Mouse (Mus musculus) limb, embryonic 11.5 days (tissue): ENCODE data around the gene Adamts20. TPM values are rescaled to one million over a fixed set of nuclear protein-coding genes. Genes with fewer than 3 reads are reported as not detected.

Source experiments
- ATAC-seq: fragments of 200-750 bp; cut with Nextera tagmentation; 2 replicates; pipeline ENCODE4 v1.8.0; 2017; ENCODE audit warnings: low read depth; ENCODE audit not compliant: insufficient number of reproducible peaks, low FRiP score, low TSS enrichment
- DNase-seq: peaks from one replicate; pipeline ENCODE4 v3.0.0-alpha.2; 2015; ENCODE audit warnings: low spot score
- H3K27ac ChIP-seq: fragments of 300-500 bp; sonication (generic); replicated peaks from 2 replicates; pipeline ENCODE4 v1.5.1; 2014; ENCODE audit warnings: low read depth, mild to moderate bottlenecking, low read length
- H3K27me3 ChIP-seq: fragments of 300-500 bp; sonication (generic); 2 replicates; pipeline ENCODE4 v1.6.1; 2014; ENCODE audit warnings: mild to moderate bottlenecking, low read length, mixed read lengths; ENCODE audit not compliant: control insufficient read depth, insufficient read depth
- H3K36me3 ChIP-seq: fragments of 300-500 bp; sonication (generic); 2 replicates; pipeline ENCODE4 v1.6.1; 2014; ENCODE audit warnings: mild to moderate bottlenecking, low read length, moderate library complexity, mixed read lengths; ENCODE audit not compliant: control insufficient read depth, insufficient read depth
- H3K4me1 ChIP-seq: fragments of 300-500 bp; sonication (generic); 2 replicates; pipeline ENCODE4 v1.6.1; 2014; ENCODE audit warnings: low read length, mixed read lengths; ENCODE audit not compliant: control insufficient read depth, insufficient read depth
- H3K4me2 ChIP-seq: fragments of 300-500 bp; sonication (generic); 2 replicates; pipeline ENCODE4 v1.6.1; 2014; ENCODE audit warnings: low read depth, mild to moderate bottlenecking, moderate library complexity; ENCODE audit not compliant: severe bottlenecking
- H3K4me3 ChIP-seq: fragments of 300-500 bp; sonication (generic); 2 replicates; pipeline ENCODE4 v1.5.1; 2014; ENCODE audit warnings: low read depth, low read length
- H3K9ac ChIP-seq: fragments of 300-500 bp; sonication (generic); 2 replicates; pipeline ENCODE4 v1.6.1; 2014; ENCODE audit warnings: mild to moderate bottlenecking, low read length
- H3K9me3 ChIP-seq: fragments of 300-500 bp; sonication (generic); 2 replicates; pipeline ENCODE4 v1.6.1; 2016; ENCODE audit warnings: low read length; ENCODE audit not compliant: control insufficient read depth
- WGBS: fragments of 180-500 bp; shearing (Covaris S2); extraction: QIAGEN DNeasy Blood & Tissue Kit; methylation state at CpG from one replicate; pipeline ENCODE4 v1.1.7; 2014; 5-methylcytosine and 5-hydroxymethylcytosine counted together
- polyA plus RNA-seq: library from polyadenylated mRNA; unstranded; fragments of >200 nt; fragmentation: Nextera tagmentation; extraction: Ambion mirVana; gene quantifications from 2 replicates; pipeline ENCODE4 v1.2.1, GENCODE M21; 2014

Adamts20 gene
- polyA plus RNA-seq, 1 experiment from 2014 or later = 4.9 TPM

DNA sequence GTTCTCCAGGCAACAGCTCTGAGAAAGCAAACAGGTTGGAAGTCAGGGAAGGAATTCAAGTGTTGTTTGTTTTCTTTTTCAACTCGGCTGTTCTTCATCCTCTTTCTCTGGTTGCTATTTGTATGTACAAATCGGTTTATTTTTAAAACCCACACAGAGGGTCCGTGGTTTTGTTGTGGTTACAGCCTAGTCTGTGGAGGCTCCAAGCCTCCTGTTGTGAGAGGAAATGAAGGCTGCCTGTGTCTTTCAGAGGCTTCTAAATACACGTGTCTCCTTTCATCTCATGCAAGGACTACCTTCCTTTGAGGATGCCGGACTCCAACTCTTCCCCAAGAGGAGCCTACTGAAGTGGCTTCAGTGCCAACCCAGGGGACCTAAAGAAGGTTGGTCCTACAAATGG lies 234.0 kb downstream of the Adamts20 start:
- H3K27me3 ChIP-seq = no peaks in the 10 kb centered on the region
- 55% methylated on average over 5 of the region's 5 CpGs for WGBS
- no peak overlapping the region for H3K4me2 ChIP-seq
- H3K9ac ChIP-seq = no peak overlapping the region
- H3K4me1 ChIP-seq = no peaks in the 10 kb centered on the region
- no peak overlapping the region for H3K4me3 ChIP-seq
- H3K9me3 ChIP-seq = no peaks in the 10 kb centered on the region
- ATAC-seq (no peak), DNase-seq (no peak)
- no peaks in the 10 kb centered on the region for H3K36me3 ChIP-seq
- no peak overlapping the region for H3K27ac ChIP-seq

DNA sequence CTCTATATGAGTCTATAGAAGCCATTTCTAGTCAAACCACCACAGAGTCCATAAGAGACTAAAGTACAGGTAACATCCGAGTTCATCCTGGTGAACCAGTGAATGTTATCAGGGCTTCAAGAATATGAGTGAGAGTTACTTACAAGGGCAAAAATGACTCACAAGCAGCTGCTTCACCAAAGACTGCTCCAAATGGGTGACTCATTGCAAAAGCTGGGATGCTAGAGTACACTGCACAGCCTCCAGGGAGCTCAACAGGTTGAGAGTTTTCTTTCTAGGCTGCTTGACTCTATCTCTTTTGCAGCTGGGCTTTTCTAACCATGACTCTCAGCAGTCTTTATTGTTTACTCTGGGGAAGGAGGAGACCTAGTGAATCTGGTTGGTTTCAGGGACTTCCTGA lies 237.8 kb downstream of the Adamts20 start:
- Histone ChIP-seq H3K4me3 (no peak overlapping the region), H3K27ac (no peak overlapping the region), H3K27me3 (no peaks in the 10 kb centered on the region), H3K4me2 (no peak overlapping the region), H3K4me1 (peaks cover 8% of the 10 kb centered on the region), H3K36me3 (no peaks in the 10 kb centered on the region), H3K9ac (no peak overlapping the region), H3K9me3 (no peaks in the 10 kb centered on the region)
- DNase-seq (no peak), ATAC-seq (no peak)
- 94% methylated on average over 1 of the region's 1 CpGs for WGBS

DNA sequence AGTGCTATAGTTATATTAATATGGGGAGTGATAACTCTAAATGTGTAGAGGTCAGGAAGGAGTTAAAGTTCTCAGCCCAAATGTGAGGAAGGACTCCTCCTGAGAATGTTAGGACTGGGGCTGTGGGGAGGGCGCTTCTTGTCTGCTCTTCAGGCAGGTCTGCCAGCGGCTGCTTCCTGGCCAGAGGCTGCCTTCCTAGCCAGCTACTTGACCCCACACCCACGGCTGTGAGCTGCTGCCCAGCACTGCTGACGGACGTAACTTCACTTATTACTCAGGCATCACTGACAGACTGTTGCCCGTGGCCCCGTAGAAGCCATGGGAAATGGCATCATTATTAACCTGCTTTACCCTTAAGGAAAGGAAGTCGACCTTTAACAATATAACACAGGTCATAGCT lies 242.1 kb downstream of the Adamts20 start:
- no peak for ATAC-seq
- no peak overlapping the region for H3K4me3 ChIP-seq
- WGBS = 8% methylated on average over 8 of the region's 8 CpGs
- peaks cover 10% of the 10 kb centered on the region for H3K4me1 ChIP-seq
- H3K27me3 ChIP-seq = no peaks in the 10 kb centered on the region
- no peak overlapping the region for H3K4me2 ChIP-seq
- H3K27ac ChIP-seq = no peak overlapping the region
- no peaks in the 10 kb centered on the region for H3K9me3 ChIP-seq
- no peak for DNase-seq
- no peak overlapping the region for H3K9ac ChIP-seq
- no peaks in the 10 kb centered on the region for H3K36me3 ChIP-seq

DNA sequence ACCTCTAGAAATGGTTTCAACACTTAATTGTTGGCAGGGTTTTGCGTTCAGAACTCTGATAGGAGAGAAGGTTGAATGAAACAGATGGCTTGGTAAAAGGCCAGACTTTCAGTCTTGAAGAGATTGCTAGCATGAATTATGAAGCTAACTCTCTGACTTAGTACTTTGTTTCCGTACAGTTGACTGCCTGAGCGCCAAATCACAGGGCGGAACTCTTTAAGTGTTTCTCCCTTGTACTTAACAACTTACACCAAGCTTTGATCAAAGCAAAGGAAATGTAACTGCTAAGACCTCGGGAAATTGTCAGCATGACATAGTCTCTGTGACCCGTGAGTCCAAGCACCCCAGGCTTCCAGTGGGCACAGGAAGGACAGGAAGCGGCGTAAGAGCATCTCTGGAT lies 244.5 kb downstream of the Adamts20 start:
- DNase-seq (no peak), ATAC-seq (no peak)
- H3K27ac ChIP-seq = no peak overlapping the region

More for the DNA sequence above, 244.5 kb downstream of the Adamts20 start:
- no peaks in the 10 kb centered on the region for H3K36me3 ChIP-seq
- peaks cover 10% of the 10 kb centered on the region for H3K4me1 ChIP-seq
- no peak overlapping the region for H3K4me3 ChIP-seq
- WGBS = 28% methylated on average over 8 of the region's 8 CpGs
- H3K9me3 ChIP-seq = no peaks in the 10 kb centered on the region
- H3K9ac ChIP-seq = no peak overlapping the region
- H3K27me3 ChIP-seq = no peaks in the 10 kb centered on the region
- no peak overlapping the region for H3K4me2 ChIP-seq

Other genes starting within 250 kb of the Adamts20 start
- gene Pus7l, start 78.1 kb upstream of the Adamts20 start, polyA plus RNA-seq = 9.0 and 10.3 TPM in 2 replicates
- gene Irak4, start 78.2 kb upstream of the Adamts20 start, polyA plus RNA-seq = 1.7 and 2.7 TPM in 2 replicates
- gene Twf1, start 124.5 kb upstream of the Adamts20 start, polyA plus RNA-seq = 64.4 and 65.1 TPM in 2 replicates
- gene Tmem117, start 163.8 kb upstream of the Adamts20 start, polyA plus RNA-seq = 1.0 and 1.7 TPM in 2 replicates